Mouse (Mus musculus): Measurements from ENCODE around the gene Pdss2. TPM values are rescaled to one million over a fixed set of nuclear protein-coding genes. Genes with fewer than 3 reads are reported as not detected.

The Pdss2 gene
- polyA plus RNA-seq, 1 experiment from 2014 or later: 14.6 TPM

DNA sequence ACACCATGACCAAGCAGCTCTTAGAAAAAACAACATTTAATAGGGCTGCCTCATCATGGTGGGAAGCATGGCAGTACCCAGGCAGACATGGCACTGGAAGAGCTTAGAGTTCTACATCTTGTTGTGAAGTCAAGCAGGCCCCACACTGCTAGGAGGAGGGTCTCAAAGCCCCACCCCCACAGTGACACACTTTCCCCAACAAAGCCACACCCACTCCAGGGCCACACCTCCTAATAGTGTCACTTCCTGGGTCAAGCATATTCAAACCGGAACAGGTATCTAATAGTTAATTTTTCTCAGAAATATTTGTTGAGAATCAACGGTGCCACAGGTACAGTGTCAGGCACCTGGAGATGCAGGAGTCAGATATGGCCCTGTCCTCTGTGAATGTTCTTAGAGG is 244.9 kb downstream of the Pdss2 start:
- H3K36me3 ChIP-seq: no peaks in the 10 kb centered on the region
- no peak for ATAC-seq (ENCODE audit: low read depth)
- no peak overlapping the region for H3K4me3 ChIP-seq
- 99% methylated on average over 2 of the region's 2 CpGs for WGBS
- no peaks in the 10 kb centered on the region for H3K9me3 ChIP-seq
- no peak overlapping the region for H3K27ac ChIP-seq (replicated peaks)
- no peak overlapping the region for H3K9ac ChIP-seq
- no peaks in the 10 kb centered on the region for H3K4me1 ChIP-seq (replicated peaks)
- H3K27me3 ChIP-seq: no peaks in the 10 kb centered on the region
- no peak overlapping the region for H3K4me2 ChIP-seq

DNA sequence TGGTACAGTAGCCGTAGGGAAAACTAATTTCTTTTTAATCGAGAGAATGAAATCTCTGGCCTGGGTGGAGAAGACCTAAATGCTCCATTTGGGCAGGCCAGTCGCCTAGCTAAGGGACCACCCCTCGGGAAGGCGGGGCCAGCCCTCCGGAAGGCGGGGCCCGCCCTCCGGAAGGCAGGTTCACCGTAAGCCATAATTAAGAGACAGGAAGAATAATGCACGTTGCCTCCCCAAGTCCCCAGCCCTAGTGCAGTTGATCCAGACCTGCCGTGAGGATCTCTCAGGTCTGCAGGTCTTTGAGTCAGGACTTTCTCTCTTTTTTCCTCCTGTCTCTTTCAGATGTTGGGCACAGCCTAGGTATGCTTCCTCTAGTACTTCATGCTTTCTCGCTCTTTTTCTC is 246.4 kb downstream of the Pdss2 start:
- 39% methylated on average over 13 of the region's 13 CpGs for WGBS
- peak overlapping the region; percentile 13; the same call in 1 of the 2 replicates for H3K4me2 ChIP-seq

DNA sequence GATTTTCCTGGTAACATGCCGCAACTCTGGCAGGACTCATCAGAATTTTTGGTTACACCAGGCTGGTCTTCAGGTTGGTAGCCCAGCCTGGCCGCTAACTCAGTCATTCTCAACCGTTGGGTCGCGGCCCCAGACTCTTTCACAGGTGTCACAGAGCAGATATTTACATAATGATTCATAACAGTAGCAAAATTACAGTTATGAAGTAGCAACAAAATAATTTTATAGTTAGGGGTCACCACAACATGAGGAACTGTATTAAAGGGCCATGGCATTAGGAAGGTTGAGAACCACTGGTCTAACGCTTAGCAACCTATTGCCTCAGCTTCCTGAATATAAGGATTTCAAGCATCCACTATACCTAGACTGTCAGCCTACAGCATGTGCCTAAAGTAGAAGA is 247.0 kb downstream of the Pdss2 start:
- Histone ChIP-seq H3K9ac (no peak overlapping the region), H3K36me3 (no peaks in the 10 kb centered on the region), H3K27ac (replicated peaks) (no peak overlapping the region), H3K27me3 (no peaks in the 10 kb centered on the region), H3K4me1 (replicated peaks) (no peaks in the 10 kb centered on the region), H3K4me2 (no peak overlapping the region), H3K4me3 (no peak overlapping the region), H3K9me3 (no peaks in the 10 kb centered on the region)
- no peak for ATAC-seq (ENCODE audit: low read depth)
- WGBS: 95% methylated on average over 6 of the region's 6 CpGs

More for the DNA sequence above, 246.4 kb downstream of the Pdss2 start:
- Histone ChIP-seq H3K9me3 (no peaks in the 10 kb centered on the region), H3K9ac (no peak overlapping the region), H3K27ac (replicated peaks) (no peak overlapping the region), H3K4me1 (replicated peaks) (no peaks in the 10 kb centered on the region), H3K36me3 (no peaks in the 10 kb centered on the region), H3K27me3 (no peaks in the 10 kb centered on the region), H3K4me3 (no peak overlapping the region)
- ATAC-seq (ENCODE audit: low read depth): no peak

DNA sequence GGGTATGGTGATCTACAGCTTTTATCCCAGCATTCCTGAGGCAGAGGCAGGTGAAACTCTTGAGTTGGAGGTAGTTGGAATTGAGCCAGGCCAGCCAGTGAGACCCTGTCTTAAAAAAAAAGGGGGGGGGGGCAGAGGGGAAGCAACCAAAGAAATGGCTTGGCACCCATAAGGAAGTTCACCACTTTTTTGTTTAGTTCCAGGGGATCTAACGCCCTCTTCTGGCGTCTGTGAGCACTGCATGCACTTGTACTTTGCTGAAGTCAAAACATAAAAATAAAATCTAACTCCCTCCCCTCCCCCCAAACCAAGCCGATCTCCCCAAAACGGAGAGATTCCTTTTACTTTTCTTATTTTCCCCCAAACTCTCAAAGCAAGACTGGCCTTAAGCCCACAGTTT is 254.1 kb downstream of the Pdss2 start:
- Histone ChIP-seq H3K9me3 (no peaks in the 10 kb centered on the region), H3K27ac (replicated peaks) (no peak overlapping the region), H3K36me3 (no peaks in the 10 kb centered on the region), H3K27me3 (no peaks in the 10 kb centered on the region), H3K4me1 (replicated peaks) (peaks cover 23% of the 10 kb centered on the region), H3K9ac (no peak overlapping the region), H3K4me2 (no peak overlapping the region), H3K4me3 (no peak overlapping the region)
- no peak for ATAC-seq (ENCODE audit: low read depth)
- 56% methylated on average over 4 of the region's 4 CpGs for WGBS

DNA sequence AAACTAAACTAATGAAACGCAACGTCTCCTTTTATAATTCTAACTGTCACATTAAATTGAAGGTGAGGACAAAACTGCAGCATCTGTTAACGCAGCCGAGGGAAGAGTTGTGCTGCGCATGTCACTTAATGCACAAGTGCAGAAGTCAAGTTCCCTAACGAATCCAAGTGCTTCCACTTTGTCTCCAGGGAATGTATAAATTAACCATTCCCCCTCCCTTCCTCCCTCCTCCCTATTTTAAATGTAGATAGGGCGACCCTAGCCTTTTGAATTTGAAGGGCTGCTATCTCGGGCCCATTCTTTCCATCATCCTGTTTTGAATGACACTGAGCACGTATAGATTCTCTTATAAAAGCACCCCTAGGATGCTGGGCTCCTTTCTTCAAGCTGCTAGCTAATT is 256.2 kb downstream of the Pdss2 start:
- peak overlapping the region; percentile 96 for H3K9ac ChIP-seq
- no peaks in the 10 kb centered on the region for H3K36me3 ChIP-seq
- H3K4me1 ChIP-seq (replicated peaks): peaks cover 42% of the 10 kb centered on the region
- no peaks in the 10 kb centered on the region for H3K9me3 ChIP-seq
- WGBS: 5% methylated on average over 9 of the region's 9 CpGs
- peak overlapping the region; percentile 98 for H3K27ac ChIP-seq (replicated peaks)
- H3K4me3 ChIP-seq: peak overlapping the region; percentile 80
- no peaks in the 10 kb centered on the region for H3K27me3 ChIP-seq
- H3K4me2 ChIP-seq: peak overlapping the region; percentile 97
- no peak for ATAC-seq (ENCODE audit: low read depth)

DNA sequence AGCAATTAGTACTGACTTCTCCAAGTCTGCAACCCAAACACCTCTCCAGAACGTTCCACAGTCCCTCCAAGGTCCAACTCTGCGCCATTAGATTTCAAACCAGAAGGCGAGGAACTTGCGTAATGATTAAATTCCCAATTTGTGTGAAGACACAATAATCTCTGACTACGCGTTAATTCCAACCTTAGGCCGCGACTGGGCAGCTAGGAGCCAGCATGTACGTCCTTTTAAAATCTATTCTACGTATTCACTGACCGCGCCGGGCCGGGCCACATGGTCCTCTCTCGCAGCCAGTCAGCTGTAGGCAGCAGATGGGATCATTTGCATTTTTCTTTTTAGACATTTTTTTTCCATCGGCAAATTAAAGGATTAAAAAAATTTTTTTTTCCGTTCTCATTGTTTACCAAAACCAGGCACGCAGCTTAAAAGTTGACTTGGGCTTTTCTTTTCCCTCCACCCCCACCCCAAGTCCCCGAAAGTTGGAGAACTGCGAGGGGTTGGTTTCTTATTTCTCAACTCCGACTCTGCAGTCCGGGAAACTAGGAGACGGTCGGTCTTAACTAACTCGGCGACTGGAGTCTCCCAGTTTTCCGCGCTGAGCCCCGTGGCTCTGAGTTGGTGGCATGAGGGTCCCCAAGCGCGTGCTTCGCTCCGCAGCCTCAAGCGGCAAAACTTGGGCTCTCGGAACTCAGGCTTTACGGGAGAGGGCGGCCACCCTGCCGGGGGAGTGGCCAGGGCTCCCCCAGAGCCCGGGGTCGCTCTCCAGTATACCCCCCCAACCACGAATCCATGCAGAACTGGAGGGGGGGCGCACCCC is 256.8 kb downstream of the Pdss2 start:
- peak; percentile 47 for ATAC-seq (ENCODE audit: low read depth)
- Histone ChIP-seq H3K4me2 (peak overlapping the region; percentile 97), H3K27me3 (no peaks in the 10 kb centered on the region), H3K9me3 (no peaks in the 10 kb centered on the region), H3K4me1 (replicated peaks) (peaks cover 48% of the 10 kb centered on the region), H3K36me3 (no peaks in the 10 kb centered on the region), H3K4me3 (peak overlapping the region; percentile 80), H3K27ac (replicated peaks) (peak overlapping the region; percentile 98), H3K9ac (peak overlapping the region; percentile 96)
- WGBS: under 1% methylated on average over 42 of the region's 42 CpGs

DNA sequence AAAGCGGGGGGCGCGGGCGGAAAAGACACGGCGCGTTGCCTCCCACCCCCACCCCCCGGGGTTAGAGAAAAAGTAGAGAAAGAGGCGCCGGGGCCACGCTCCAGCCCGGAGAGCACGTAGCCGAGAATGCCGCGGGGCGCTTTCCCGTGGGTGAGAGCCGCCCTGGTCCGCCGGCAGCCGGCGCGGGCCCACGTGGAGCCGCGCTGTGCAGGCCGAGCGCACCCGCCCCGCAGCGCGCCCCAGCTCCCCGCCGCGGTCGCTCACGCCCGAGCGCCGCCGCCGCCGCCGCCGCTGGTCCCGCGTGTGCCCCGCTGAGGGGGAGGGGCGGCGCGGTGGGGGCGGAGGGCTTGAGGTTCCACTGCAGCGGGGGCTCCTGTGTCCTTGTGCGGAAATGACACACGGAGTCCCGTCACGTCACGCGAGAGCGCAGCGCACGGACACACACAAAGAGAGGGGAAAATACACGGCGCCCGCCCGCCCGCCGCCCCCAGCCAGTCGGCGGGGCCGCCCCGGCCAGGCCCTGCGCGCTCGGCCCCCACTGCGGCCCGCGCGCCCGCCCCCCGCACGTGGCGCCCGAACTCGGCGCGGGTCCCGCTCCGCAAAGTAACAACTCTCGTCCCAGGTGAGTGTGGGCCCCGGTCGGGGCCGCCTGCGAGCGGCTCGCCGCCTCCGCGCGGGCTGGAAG is 257.6 kb downstream of the Pdss2 start, which contains the start of gene Bend3:
Bend3 (plus strand) TSS at position 81 of the 685 bp plus-strand sequence.
- H3K9ac ChIP-seq: peak within 1 kb of the TSS; percentile 96
- H3K27me3 ChIP-seq: no peaks in the 10 kb centered on the region
- peak; percentile 79 for ATAC-seq (ENCODE audit: low read depth)
- H3K9me3 ChIP-seq: no peaks in the 10 kb centered on the region
- peak within 1 kb of the TSS; percentile 80 for H3K4me3 ChIP-seq
- under 1% methylated on average over 86 of the region's 101 CpGs for WGBS
- peaks cover 56% of the 10 kb centered on the region for H3K4me1 ChIP-seq (replicated peaks)
- H3K36me3 ChIP-seq: no peaks in the 10 kb centered on the region
- peak within 1 kb of the TSS; percentile 98 for H3K27ac ChIP-seq (replicated peaks)
- H3K4me2 ChIP-seq: peak within 1 kb of the TSS; percentile 97

DNA sequence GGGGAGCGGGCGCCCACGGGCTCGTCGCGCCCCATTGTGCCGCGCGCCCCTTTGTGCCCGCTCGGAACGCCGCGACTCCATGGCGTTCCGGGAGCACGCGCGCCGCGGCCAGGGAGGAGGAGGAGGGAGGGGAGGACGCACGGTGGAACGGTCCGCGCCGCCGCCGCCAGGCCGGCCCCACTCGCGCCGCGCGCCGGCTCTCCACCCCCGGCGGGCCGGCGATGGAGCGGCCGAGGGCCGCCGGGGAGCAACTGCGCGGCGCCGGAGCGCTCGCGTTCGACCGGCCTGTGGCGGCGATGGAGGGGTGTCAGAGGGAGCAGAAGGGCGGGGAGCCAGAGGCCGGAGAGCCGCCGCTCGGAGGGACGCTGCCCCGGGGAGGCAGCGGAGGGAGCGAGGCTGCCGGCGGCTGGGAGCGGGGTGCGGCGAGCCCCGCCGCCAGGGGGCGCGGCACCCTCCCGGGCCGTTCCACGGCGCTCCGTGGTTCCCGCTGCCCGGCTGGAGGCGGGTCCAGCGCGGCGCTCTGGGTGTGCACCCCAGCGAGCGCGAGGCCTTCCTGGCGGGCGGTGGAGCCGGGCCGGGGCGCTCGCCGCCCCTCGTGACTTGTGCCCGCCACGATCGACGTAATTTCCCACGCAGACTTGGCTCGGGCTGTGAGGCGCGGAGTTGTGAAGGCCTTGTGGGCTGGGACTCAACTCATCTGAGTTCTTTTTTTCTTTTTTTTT is 258.3 kb downstream of the Pdss2 start:
- Histone ChIP-seq H3K9ac (peak overlapping the region; percentile 96), H3K4me3 (peak overlapping the region; percentile 80)

DNA sequence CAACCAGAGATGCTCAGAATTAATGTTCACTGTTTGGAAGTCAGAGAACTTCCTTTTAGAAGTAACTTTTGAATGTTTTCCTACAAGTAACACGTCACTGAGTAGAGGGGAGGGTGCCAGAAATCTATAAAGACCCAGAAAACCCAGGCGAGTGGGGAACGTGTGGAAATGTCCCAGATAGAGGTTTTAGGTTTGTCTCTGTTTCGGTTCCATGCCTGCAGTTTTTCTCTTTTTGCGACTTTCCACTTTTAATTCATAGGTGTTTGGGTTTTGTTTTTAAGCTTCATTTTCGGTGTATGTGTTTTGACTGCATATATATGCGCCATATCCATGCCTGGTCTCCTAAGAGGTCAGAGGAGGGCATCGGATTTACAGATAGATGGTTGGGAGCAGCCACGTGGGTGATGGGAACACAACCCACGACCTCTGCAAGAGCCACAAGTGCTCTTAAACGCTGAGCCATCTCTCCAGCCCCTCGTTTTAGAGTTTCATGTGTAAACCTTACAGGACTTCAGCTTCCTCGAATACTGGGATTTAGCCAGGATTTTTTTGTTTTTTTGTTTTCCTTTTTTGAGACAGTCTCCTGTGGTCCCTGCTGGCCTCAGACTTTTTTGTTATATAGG is 259.1 kb downstream of the Pdss2 start:
- H3K4me1 ChIP-seq (replicated peaks): peaks cover 56% of the 10 kb centered on the region
- H3K9me3 ChIP-seq: no peaks in the 10 kb centered on the region
- no peaks in the 10 kb centered on the region for H3K36me3 ChIP-seq
- peak overlapping the region; percentile 96 for H3K9ac ChIP-seq
- H3K27me3 ChIP-seq: no peaks in the 10 kb centered on the region
- WGBS: 6% methylated on average over 13 of the region's 13 CpGs
- H3K4me3 ChIP-seq: peak overlapping the region; percentile 80
- no peak for ATAC-seq (ENCODE audit: low read depth)
- peak overlapping the region; percentile 98 for H3K27ac ChIP-seq (replicated peaks)
- peak overlapping the region; percentile 97 for H3K4me2 ChIP-seq

More for the DNA sequence above, 258.3 kb downstream of the Pdss2 start:
- H3K27me3 ChIP-seq: no peaks in the 10 kb centered on the region
- H3K27ac ChIP-seq (replicated peaks): peak overlapping the region; percentile 98
- no peaks in the 10 kb centered on the region for H3K9me3 ChIP-seq
- no peaks in the 10 kb centered on the region for H3K36me3 ChIP-seq
- H3K4me2 ChIP-seq: peak overlapping the region; percentile 97
- ATAC-seq (ENCODE audit: low read depth): peak; percentile 84
- under 1% methylated on average over 50 of the region's 103 CpGs for WGBS
- peaks cover 56% of the 10 kb centered on the region for H3K4me1 ChIP-seq (replicated peaks)

DNA sequence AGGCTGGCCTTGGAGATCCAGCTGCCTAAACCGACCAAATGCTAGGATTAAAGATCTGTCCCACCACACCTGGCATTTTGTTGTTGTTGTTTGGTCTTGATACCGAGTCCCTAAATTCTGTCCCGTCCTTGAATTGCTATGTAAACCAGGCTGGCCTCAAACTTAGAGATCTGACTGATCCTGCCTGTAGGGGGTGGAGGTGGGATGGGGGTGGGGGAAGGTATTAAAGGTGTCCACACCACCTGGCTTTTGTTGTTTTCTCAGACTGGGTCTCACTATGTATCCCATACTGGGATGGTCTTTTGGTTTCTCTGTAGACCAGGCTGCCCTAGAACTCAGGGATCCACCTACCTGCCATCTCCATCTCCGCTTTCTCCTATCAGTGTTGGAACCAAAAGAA is 259.9 kb downstream of the Pdss2 start:
- Histone ChIP-seq H3K27ac (replicated peaks) (no peak overlapping the region), H3K4me2 (no peak overlapping the region), H3K9ac (no peak overlapping the region), H3K4me1 (replicated peaks) (peaks cover 56% of the 10 kb centered on the region), H3K36me3 (no peaks in the 10 kb centered on the region), H3K9me3 (no peaks in the 10 kb centered on the region), H3K27me3 (no peaks in the 10 kb centered on the region), H3K4me3 (no peak overlapping the region)
- WGBS: 45% methylated on average over 4 of the region's 4 CpGs
- ATAC-seq (ENCODE audit: low read depth): no peak

DNA sequence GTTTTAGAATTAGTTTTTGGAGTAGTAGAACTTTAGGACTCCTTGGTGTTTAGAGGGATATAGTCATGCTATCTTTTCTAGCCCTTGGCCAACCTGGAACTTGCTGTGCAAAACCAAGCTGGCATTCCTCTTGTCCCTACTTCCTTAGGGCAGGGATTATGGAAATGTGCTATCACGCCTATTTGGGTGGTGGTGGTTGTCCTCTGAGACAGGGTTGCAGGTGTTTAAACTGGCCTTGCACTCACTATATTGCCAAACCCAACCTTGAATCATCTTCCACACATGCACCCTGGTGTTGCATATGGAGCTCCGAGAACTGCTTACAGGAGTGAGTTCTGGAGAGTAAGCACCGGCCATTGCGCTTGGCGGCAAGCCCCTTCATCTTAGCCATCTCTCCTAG is 260.7 kb downstream of the Pdss2 start:
- 77% methylated on average over 5 of the region's 5 CpGs for WGBS
- Histone ChIP-seq H3K4me2 (no peak overlapping the region), H3K36me3 (no peaks in the 10 kb centered on the region), H3K4me3 (no peak overlapping the region), H3K9ac (no peak overlapping the region), H3K4me1 (replicated peaks) (peaks cover 54% of the 10 kb centered on the region), H3K27ac (replicated peaks) (no peak overlapping the region), H3K27me3 (no peaks in the 10 kb centered on the region), H3K9me3 (no peaks in the 10 kb centered on the region)
- no peak for ATAC-seq (ENCODE audit: low read depth)
